Mouse (Mus musculus): ENCODE data around the gene Ppbp. TPM values are rescaled to one million over a fixed set of nuclear protein-coding genes. Genes with fewer than 3 reads are reported as not detected.

Ppbp gene
- under 1 TPM in 1 of 2 experiments, not detected in 1; 0.36 TPM for total RNA-seq (2021)

DNA sequence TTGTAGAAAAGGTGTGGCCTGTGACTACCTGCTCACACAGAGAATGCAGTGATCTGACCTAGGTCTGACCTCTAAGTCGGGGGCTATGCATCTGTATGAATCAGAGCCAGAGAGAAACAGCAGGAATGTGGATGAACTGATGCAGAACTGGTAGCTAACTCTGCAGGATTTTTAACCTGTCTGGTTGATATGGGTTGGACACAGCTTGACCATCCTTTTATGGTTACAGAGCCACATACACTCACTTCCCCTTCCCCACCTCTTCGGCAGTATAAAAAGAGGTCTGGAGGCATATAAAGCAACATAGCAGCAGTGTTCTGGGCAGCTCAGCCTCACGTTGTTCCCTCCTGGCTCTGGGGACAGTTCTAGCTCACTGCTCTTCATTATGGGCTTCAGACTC lies at the start of gene Ppbp:
Gene Ppbp (plus strand): TSS at position 301 of the 400 bp plus-strand sequence.
- no peak for DNase-seq
- intact Hi-C loops (cut with DNase I): no loop called here

DNA sequence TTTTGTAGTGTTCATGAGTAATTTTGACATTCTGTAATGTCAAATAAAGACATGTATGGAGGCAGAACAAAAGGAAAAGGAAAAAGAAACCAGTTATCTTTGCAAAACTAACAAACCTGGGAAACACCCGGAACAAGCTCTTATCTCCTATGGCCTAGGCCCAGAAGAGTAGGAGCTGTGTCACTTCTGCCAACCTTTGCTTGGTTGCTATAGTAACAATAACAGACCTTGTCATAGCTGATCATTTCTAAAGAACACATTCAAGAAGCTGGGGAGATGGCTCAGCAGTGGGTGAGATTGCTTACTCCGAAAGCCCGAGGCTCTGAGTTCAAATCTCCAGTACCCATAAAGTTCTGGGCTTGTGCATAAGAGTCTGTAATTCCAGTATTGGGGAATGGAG lies 45.7 kb upstream of the Ppbp start:
- DNase-seq: no peak
- intact Hi-C loops (cut with DNase I): no loop called here

DNA sequence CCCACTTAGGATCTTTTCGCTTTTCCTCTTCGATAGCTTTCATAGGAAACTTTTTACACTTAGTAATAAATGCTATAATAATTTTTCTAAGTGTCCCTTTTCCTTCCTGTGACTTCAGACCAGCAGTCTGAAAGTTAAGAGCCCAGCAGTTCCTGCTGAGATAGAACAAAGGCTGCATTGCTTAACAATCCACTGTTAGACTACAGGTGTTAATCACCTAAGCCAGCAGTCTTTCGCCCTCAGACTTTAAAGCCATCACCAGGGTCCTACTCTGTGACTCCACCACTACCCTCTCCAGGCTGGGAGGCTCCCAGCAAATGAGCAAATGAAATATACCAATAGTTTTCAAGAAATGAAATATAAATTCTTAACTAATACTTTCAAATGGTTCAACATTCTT lies 40.1 kb upstream of the Ppbp start:
- DNase-seq: no peak
- intact Hi-C loops (cut with DNase I): no loop called here

DNA sequence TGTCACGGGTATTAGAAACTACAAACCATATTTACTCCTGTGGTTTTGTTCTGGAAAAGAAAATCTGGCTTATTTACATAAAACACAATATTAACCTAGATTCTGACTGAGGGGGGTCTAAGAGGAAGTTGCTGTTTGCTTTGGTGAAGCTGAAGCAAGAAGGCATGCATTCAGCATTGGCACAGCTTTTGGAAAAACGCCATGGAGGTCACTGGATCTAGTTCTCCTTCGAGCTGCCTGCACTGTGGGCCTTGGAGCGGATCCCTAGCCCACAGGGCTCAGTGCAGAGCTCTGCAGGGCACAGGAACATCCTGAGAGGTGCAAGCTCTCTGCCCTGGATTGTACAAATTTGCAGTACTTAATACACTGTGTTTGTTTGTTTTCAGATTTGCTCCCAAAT lies 36.8 kb upstream of the Ppbp start:
- intact Hi-C loops (cut with DNase I): no loop called here
- DNase-seq: peak; percentile 31

DNA sequence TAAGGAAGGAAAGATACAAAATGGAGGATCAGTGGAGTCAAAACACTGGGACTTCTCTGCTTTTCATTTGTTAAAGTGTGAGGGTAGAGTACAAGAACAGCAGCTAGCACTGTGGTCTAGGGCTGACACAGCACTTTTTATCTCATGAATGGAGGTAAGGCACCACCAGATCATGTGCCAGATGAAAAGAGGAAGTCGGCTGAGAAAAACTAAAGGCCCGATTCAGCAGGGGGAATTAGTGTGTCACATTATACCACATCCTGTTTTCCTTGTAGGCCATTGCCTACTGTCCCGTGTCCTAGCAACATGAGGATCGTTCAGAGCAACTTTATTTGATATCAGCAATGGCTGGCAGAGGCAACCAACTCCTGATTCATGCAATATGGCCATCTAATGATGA lies 26.3 kb upstream of the Ppbp start:
- no peak for DNase-seq
- intact Hi-C loops (cut with DNase I): no loop called here

DNA sequence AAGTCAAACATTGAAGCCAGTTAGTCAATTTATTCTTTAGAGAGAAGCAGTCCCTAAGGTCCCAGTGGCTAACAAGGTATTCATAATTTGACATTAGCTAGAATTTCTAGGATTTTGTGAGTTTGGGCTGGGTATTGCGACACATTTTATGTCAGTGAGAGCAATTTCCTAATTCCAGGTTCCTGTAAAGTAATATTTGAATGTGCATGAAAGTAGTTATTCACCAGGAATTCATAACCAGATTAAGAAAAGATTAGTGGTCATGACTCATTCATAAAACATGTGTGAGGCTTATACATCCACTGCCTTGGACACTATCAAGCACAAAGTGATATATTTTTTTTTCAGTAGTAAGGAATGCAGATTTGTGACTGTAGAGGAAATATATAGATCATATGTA lies 14.4 kb upstream of the Ppbp start:
- DNase-seq: no peak
- intact Hi-C loops (cut with DNase I): no loop called here

DNA sequence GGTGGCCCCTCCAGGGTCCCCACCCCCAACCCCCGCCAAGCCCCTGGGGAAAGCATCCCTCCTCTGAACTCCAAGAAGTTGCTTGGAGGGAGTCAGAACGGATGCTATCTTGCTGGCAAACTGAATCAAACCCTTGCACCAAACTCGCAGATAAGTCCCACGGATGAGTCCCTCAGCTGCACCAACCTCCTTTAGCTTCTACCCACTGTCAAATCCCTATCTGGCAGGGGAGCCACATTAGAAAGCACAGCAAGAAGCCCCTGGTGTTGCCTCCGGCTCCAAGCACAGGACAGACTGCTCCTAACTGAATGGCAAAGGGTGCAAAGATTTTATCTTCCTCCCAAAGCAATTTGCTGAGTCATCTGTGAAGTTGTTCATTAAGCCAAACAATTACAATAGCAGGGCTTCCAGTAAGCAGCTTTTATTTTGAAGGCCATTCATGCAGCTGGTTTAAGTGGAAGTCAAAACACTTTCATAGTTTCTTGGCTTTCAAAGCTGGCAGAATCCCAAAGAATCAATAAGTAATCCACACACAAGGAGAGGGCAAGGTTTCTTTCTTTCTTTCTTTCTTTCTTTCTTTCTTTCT lies 10.2 kb upstream of the Ppbp start:
- no peak for DNase-seq
- intact Hi-C loops (cut with DNase I): no loop called here

DNA sequence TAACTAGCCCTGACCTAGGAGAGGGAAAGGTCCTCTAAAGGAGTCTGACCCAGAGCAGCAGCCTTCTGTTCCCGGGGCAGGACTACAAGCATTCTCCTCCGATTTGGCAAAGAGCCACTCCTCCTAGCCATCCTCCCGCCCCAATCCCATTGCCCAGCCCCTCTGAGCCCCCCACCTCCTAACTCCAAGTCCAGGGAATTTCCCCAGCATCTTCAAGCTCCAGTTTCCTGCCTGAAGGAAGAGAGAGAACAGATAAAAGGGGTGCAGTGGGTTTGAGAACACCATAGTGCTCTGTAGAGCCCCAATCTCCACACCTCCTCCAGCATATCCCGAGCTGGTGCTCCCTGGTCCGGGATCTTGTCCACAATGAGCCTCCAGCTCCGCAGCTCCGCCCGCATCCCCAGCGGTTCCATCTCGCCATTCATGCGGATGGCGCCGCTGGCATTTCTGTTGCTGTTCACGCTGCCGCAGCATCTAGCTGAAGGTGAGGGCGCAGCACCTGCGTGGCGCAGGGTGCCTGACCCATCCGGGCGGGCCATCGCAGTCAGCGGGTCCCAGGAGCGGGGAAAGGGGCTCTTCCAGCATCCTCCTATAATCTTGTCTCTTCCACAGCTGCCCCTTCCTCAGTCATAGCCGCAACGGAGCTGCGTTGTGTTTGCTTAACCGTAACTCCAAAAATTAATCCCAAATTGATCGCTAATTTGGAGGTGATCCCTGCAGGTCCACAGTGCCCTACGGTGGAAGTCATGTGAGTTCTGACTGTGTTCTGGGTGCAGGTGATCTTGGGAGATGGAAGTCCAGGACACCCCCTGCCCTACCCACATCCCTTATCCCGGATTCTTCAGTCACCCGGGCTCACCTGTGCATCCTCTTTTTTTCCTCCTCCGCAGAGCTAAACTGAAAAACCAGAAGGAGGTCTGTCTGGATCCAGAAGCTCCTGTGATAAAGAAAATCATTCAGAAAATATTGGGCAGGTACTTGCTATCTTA lies 8.9 kb upstream of the Ppbp start, which contains the start of gene Cxcl5:
Gene Cxcl5 (plus strand): TSS at position 284 of the 989 bp plus-strand sequence.
- peak; percentile 10 for DNase-seq
- intact Hi-C loops (cut with DNase I): no loop called here

DNA sequence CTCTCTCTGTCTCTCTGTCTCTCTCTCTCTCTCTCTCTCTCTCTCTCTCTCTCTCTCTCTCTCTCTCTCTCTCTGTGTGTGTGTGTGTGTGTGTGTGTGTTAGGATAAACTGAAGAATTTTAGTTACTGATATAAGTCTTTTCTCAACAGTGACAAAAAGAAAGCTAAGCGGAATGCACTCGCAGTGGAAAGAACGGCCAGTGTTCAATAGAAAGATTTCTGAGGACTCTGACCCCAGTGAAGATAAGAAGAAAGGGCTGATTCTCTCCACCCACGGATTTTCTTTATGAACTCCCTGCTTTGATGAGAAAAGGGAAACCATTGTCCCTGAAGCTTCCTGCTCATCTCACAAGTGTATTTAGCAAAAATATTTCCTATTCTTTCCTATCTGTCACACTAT lies 8.0 kb upstream of the Ppbp start:
- no peak for DNase-seq
- intact Hi-C loops (cut with DNase I): no loop called here

DNA sequence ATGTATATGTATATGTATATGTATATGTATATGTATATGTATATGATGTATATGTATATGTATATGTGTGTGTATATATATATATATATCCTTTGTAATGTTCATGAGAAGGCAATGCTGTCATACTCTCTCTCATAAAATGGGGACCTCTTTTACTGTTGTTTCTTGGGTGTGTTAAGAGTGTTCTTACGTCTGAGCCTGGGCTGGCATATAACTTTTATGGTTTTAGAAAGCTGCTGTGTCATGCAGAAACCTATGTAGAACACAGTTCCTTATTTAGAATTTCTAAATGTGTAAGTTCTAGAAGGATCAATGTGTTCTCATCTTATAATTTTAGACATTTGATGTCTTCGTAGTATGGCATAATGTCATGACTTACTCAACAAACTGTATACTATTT lies 7.5 kb upstream of the Ppbp start:
- DNase-seq: no peak
- intact Hi-C loops (cut with DNase I): no loop called here

DNA sequence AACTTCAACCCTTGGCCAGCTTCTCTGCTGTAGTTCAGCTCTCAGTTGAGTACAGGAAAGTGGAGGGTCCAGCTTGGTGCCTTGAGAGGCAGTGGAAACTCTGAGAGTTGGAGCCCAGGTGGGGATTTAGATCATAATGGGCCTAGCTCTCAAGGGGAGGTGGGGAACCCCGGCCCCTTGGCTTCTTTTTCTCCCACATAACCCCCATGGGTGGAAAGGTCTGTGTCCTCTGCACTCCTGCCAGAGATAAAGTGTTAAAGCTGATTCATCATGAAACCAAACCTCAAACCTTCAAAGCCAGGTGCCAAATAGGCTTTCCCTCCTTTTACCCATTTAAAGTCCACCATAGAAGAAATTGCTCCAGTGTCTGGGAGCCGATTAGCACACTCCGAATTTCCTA lies 6.5 kb upstream of the Ppbp start:
- intact Hi-C loops (cut with DNase I): no loop called here
- no peak for DNase-seq

DNA sequence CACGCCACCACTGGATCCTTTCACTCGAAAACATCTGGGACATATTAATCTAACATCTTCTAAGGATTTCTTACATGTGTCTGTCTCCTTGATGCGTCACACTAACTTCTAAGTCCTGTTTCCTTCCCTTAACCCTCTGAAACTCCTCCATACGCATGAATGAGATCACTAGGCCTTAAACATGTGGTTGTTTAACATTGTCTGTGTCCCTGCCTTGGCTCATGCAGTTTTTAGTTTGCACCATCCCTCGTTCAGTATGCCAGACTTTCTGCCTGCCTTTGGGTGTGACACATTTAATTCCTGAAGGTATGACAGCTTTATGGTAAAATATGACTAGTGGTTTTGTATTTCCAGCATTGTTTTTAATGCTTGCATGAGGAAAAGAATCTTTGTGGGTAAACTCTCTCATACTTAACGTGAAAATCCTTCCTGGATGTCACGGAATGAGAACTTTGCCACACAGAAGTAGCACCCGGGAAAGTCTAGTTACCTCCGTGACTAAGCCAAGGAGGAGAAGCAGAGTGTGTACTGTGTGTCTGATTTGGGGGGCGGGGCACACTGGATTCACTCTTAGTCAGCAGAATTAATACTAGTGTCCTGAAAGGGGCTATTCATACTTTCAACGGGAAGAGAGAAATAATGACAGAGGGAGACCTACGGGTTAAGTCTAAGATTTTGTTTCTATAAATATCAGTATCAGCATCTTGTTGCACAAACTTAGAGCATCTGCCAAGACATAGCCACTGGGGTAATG lies 4.2 kb upstream of the Ppbp start:
- intact Hi-C loops (cut with DNase I): no loop called here
- no peak for DNase-seq

DNA sequence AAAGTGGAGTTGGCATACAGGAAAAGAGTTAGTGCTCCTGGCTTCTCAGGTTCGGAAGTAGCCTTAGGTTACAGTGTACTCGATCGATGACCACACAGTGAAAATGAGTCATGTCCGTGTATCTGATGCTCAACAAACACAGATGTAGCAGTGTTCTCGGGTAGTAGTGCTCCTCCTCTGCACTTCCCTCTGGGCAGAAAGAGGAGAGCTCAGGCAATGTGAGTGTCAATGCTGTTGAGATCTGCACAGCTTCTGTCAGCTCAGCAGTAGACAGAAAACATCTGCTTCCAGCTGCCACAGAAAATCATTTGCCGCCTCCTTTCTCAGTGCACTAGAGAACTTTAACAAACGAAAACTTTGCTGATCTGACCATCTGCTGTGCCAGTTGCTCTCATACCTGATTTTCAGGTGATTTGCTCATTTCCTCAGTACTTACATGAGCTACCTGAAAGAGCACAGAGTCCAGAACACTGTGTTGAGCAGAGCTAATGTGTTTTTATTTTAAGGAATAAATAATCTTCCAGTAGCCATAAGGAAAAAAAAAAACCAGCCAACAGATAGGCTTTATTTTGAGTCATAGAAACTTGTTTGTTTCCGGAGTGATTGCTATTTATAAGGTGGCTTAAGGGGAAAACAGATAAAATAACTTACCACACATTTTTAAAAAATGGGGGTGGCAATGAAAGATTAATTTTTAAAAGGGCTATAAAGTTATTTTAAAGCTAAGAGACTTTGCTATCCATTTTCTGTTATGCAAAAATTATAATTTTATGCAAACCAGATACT lies 2.3 kb upstream of the Ppbp start:
- intact Hi-C loops (cut with DNase I): no loop called here

DNA sequence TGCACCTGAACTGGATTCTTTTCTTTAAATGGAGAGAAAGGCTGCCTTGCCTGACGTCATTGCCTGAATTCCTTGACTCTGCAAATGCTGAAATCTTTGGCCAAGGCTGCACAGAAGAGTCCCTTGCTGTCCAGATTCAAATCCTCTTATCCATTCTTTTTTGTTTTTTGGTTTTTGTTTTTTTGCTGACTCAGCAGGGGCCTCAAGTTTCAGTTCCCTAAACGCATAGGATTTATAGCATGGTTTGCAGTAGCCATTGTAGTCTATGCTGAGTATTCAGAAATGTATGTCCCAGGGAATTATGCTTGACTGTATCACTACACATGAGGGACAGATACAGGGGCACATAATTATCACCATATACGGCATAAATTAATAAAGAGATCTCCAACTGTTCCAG lies 3.1 kb downstream of the Ppbp start:
- DNase-seq: no peak
- intact Hi-C loops (cut with DNase I): no loop called here

More for the DNA sequence above, 2.3 kb upstream of the Ppbp start:
- DNase-seq: no peak

DNA sequence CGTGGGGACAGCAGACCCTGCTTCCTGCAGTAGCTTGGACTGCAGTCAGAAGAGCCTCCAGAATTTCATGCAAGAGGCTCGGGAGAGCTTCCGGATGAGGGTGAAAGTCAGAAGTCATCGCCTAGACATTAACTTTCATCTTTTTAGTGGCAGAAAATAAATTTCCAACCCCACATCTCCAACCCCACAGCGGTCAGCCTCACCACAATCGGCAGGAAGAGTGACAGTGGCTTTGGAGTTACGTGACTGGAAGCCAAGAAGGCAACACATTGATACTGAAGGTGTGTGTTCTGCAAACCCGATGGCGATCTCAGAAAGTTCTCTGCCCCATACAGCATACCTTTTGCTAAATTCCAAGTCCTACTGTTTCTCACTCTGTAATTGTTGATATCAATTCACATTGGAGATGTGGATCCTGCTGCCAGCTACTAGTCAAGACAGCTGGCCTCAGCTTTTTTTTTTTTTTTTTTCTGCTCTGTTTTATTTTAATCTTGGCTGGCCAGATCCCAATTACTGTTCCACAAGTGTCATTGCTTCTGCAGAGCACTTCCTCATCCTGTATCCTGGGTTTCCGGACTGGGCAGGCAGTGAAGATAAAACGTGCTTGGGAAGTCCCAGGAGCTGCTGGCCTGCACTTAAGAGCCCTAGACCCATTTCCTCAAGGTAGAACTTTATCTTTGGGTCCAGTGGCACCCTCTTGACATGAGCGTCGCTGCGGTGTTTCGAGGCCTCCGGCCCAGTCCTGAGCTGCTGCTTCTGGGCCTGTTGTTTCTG lies 3.7 kb downstream of the Ppbp start, which contains the start of gene Pf4:
Gene Pf4 (plus strand): TSS at position 556 of the 774 bp plus-strand sequence.
- DNase-seq: no peak
- intact Hi-C loops (cut with DNase I): no loop called here

DNA sequence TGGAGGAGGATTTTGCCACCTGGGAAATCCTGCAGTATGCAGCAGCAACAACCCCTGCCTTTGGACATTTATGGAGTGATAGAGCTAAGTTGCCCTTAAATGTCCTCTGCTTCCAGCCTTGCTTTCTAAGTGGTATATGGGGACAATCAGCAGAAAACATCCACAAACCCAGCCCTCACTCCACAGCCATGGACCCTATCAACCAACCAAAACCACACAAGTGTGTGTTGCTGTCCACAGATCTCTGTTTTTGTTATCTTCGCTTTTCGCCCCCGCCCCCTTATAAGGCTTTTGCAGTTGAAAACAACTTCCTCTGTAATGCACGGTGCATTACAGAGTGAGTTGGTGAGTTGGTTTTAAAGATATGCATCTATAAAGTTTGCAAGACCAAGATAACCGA lies 7.2 kb downstream of the Ppbp start:
- intact Hi-C loops (cut with DNase I): no loop called here
- DNase-seq: no peak

DNA sequence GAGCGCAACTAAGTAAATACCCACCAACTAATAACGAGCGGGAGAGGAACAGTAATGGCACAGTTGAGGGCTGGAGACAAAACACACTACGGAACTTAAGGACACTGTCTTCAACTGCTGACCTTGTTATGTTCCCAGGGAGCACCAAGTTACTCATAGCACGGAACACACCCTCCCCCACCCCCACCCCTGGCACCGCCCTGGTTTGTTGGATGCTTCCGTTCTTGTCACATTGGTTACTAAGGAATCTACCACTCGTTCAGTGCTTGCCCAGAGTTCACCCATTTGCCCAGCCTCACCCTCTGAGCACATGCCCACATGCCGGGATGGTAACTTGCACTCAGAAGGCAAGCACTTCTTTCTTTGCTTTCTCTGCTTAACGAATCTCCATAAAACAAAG lies 9.3 kb downstream of the Ppbp start:
- intact Hi-C loops (cut with DNase I): no loop called here
- no peak for DNase-seq

DNA sequence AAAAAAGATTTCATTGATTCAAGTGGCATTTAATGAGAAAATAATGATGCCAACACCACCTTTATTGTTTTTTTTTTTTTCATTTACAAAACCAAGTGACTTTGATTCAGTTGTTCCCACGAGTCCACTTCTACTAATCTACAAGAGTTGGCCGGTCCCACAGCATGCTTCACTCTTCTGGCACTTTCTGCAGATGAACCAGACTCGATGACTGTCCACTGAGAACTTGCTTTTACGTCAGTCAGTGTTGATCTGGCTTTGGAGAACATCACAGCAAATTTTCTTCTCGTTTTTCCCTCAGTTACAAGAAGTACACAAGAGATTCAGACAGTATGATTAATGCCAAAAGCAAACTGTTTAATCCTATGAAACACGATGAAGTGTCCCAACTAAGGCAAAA lies 10.5 kb downstream of the Ppbp start:
- no peak for DNase-seq
- intact Hi-C loops (cut with DNase I): no loop called here

DNA sequence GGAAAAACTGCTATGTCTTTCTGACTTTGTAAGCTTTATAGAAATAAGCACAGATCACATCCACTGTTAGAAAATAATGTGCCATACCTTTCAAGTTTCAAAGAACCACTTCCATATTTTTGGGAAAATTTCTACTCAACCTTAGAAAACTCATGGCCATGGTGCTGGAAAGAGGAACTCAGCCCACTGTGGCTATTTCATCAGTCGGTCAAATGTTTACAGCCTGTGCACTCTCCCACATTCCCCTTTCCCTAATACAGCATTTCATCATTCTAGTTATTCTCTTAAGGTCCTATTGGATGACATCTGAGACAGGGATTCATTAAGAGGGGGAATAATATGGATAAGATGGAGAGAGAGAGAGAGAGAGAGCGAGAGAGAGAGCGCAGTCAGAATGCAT lies 15.4 kb downstream of the Ppbp start:
- intact Hi-C loops (cut with DNase I): no loop called here
- DNase-seq: no peak

All from left cerebral cortex, postnatal 4 days (tissue).